Mouse (Mus musculus): ENCODE measurements around the gene Dcaf6. TPM values are rescaled to one million over a fixed set of nuclear protein-coding genes. Genes with fewer than 3 reads are reported as not detected.

The Dcaf6 gene
- polyA plus RNA-seq, 1 experiment from 2014 or later = 18.9 TPM

DNA sequence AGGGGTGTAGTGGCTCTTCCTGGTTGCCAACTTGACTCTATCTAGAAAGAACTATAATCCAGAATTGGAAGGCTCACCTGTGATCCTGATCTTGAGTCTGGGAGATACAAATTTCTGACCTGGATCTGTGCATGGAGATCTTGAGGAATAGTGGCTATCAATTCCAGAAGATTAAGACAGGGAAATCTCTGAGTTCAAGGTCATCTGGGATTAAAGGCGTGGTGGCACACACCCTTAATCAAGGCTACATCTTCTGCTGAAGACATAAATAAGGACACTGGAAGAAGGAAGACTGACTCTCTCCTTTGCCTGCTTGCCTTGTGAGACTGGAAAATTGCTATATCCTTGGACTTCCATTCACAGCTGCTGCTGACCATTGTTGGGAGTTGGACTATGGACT, 164.8 kb downstream of the Dcaf6 start, which contains the start of gene Gpr161:
Gpr161 (plus strand) TSS at position 301 of the 400 bp plus-strand sequence.
- Histone ChIP-seq H3K27ac (ENCODE audit: low read length) (no peak within 1 kb of the TSS), H3K4me2 (ENCODE audit: low read depth, low read length) (no peak within 1 kb of the TSS), H3K9me3 (ENCODE audit: control insufficient read depth, low read length) (no peaks in the 10 kb centered on the region), H3K9ac (ENCODE audit: low read length) (no peak within 1 kb of the TSS), H3K27me3 (ENCODE audit: control insufficient read depth, insufficient read depth, low read depth, low read length) (no peaks in the 10 kb centered on the region), H3K36me3 (ENCODE audit: control insufficient read depth, insufficient read depth, low read length) (no peaks in the 10 kb centered on the region), H3K4me1 (replicated peaks; ENCODE audit: control insufficient read depth, insufficient read depth, low read length) (no peaks in the 10 kb centered on the region), H3K4me3 (ENCODE audit: low read length) (no peak within 1 kb of the TSS)
- no peak for ATAC-seq (ENCODE audit: low read depth)
- WGBS = 79% methylated on average over 1 of the region's 1 CpGs

DNA sequence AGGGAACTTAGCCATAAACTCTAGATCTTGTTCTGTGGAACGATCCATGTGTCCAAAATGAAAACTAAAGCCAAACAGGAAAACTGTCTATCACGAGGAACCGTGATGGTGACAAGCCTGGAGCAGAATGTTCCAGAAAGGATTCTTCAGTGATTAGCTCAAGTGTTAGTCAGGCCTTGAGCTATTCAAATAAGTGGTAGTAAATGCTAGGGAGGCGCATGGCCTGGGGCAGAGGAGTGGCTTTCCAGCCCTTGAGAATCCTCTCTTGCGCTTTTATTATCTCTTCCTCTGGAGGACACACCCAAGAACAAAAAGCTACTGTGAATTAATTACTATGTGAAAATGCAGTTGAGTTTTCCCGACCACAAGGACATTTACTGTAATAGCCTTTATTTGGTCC, 168.7 kb downstream of the Dcaf6 start:
- no peaks in the 10 kb centered on the region for H3K9me3 ChIP-seq (ENCODE audit: control insufficient read depth, low read length)
- H3K9ac ChIP-seq (ENCODE audit: low read length) = no peak overlapping the region
- no peaks in the 10 kb centered on the region for H3K4me1 ChIP-seq (replicated peaks; ENCODE audit: control insufficient read depth, insufficient read depth, low read length)
- no peak overlapping the region for H3K4me3 ChIP-seq (ENCODE audit: low read length)
- WGBS = 81% methylated on average over 6 of the region's 6 CpGs
- no peaks in the 10 kb centered on the region for H3K27me3 ChIP-seq (ENCODE audit: control insufficient read depth, insufficient read depth, low read depth, low read length)
- H3K4me2 ChIP-seq (ENCODE audit: low read depth, low read length) = no peak overlapping the region
- ATAC-seq (ENCODE audit: low read depth) = no peak
- H3K36me3 ChIP-seq (ENCODE audit: control insufficient read depth, insufficient read depth, low read length) = no peaks in the 10 kb centered on the region
- no peak overlapping the region for H3K27ac ChIP-seq (ENCODE audit: low read length)

DNA sequence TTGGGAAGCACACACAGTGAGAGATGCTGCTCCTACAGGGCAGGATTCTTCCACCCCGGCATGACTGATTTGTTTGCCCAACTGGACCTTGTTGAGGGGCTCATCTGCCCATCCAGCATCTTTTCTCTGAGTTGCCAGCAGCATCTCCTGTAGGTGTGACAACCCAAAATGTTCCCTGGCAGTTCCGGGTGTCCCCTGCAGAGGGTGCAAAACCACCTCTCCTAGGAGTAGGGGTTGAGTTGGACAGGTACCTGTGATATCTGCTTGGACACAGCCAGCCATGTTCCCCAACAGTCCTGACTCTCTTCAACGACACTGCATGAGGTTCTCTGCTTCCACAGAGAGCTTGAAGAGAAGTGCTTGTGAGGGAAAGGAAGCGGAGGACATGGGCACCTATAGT, 170.4 kb downstream of the Dcaf6 start:
- ATAC-seq (ENCODE audit: low read depth) = no peak
- no peaks in the 10 kb centered on the region for H3K4me1 ChIP-seq (replicated peaks; ENCODE audit: control insufficient read depth, insufficient read depth, low read length)
- H3K9ac ChIP-seq (ENCODE audit: low read length) = no peak overlapping the region
- no peak overlapping the region for H3K27ac ChIP-seq (ENCODE audit: low read length)
- H3K27me3 ChIP-seq (ENCODE audit: control insufficient read depth, insufficient read depth, low read depth, low read length) = no peaks in the 10 kb centered on the region
- 89% methylated on average over 4 of the region's 4 CpGs for WGBS
- no peaks in the 10 kb centered on the region for H3K9me3 ChIP-seq (ENCODE audit: control insufficient read depth, low read length)
- no peak overlapping the region for H3K4me2 ChIP-seq (ENCODE audit: low read depth, low read length)
- H3K4me3 ChIP-seq (ENCODE audit: low read length) = no peak overlapping the region
- no peaks in the 10 kb centered on the region for H3K36me3 ChIP-seq (ENCODE audit: control insufficient read depth, insufficient read depth, low read length)

GRCm38 (mm10) chr1:165288165-165288564, 172.1 kb downstream of the Dcaf6 start:
- H3K9me3 ChIP-seq (ENCODE audit: control insufficient read depth, low read length) = no peaks in the 10 kb centered on the region
- WGBS = 81% methylated on average over 9 of the region's 9 CpGs
- no peaks in the 10 kb centered on the region for H3K36me3 ChIP-seq (ENCODE audit: control insufficient read depth, insufficient read depth, low read length)
- no peaks in the 10 kb centered on the region; the same call in 1 of the 2 replicates for H3K4me1 ChIP-seq (replicated peaks; ENCODE audit: control insufficient read depth, insufficient read depth, low read length)
- no peak overlapping the region for H3K4me2 ChIP-seq (ENCODE audit: low read depth, low read length)
- ATAC-seq (ENCODE audit: low read depth) = no peak
- no peaks in the 10 kb centered on the region for H3K27me3 ChIP-seq (ENCODE audit: control insufficient read depth, insufficient read depth, low read depth, low read length)
- H3K27ac ChIP-seq (ENCODE audit: low read length) = no peak overlapping the region
- H3K9ac ChIP-seq (ENCODE audit: low read length) = no peak overlapping the region
- no peak overlapping the region for H3K4me3 ChIP-seq (ENCODE audit: low read length)

GRCm38 (mm10) chr1:165284096-165284495, 176.2 kb downstream of the Dcaf6 start:
- ATAC-seq (ENCODE audit: low read depth) = no peak
- Histone ChIP-seq H3K9ac (ENCODE audit: low read length) (no peak overlapping the region), H3K27me3 (ENCODE audit: control insufficient read depth, insufficient read depth, low read depth, low read length) (no peaks in the 10 kb centered on the region), H3K4me1 (replicated peaks; ENCODE audit: control insufficient read depth, insufficient read depth, low read length) (peaks cover 11% of the 10 kb centered on the region; the same call in 1 of the 2 replicates), H3K27ac (ENCODE audit: low read length) (no peak overlapping the region), H3K4me2 (ENCODE audit: low read depth, low read length) (no peak overlapping the region), H3K36me3 (ENCODE audit: control insufficient read depth, insufficient read depth, low read length) (no peaks in the 10 kb centered on the region), H3K9me3 (ENCODE audit: control insufficient read depth, low read length) (no peaks in the 10 kb centered on the region), H3K4me3 (ENCODE audit: low read length) (no peak overlapping the region)
- 61% methylated on average over 7 of the region's 7 CpGs for WGBS

- Histone ChIP-seq H3K4me3 (ENCODE audit: low read length) (peak overlapping the region; percentile 75), H3K9me3 (ENCODE audit: control insufficient read depth, low read length) (no peaks in the 10 kb centered on the region), H3K4me2 (ENCODE audit: low read depth, low read length) (peak overlapping the region; percentile 95), H3K36me3 (ENCODE audit: control insufficient read depth, insufficient read depth, low read length) (no peaks in the 10 kb centered on the region), H3K27me3 (ENCODE audit: control insufficient read depth, insufficient read depth, low read depth, low read length) (no peaks in the 10 kb centered on the region), H3K9ac (ENCODE audit: low read length) (no peak overlapping the region), H3K4me1 (replicated peaks; ENCODE audit: control insufficient read depth, insufficient read depth, low read length) (peaks cover 11% of the 10 kb centered on the region; the same call in 1 of the 2 replicates), H3K27ac (ENCODE audit: low read length) (no peak overlapping the region)
- WGBS = 15% methylated on average over 7 of the region's 7 CpGs
- ATAC-seq (ENCODE audit: low read depth) = no peak
Measured at GRCm38 (mm10) chr1:165282967-165283345, 177.3 kb downstream of the Dcaf6 start.

- H3K4me3 ChIP-seq (ENCODE audit: low read length) = peak overlapping the region; percentile 75
- H3K27me3 ChIP-seq (ENCODE audit: control insufficient read depth, insufficient read depth, low read depth, low read length) = no peaks in the 10 kb centered on the region
- peaks cover 11% of the 10 kb centered on the region; the same call in 1 of the 2 replicates for H3K4me1 ChIP-seq (replicated peaks; ENCODE audit: control insufficient read depth, insufficient read depth, low read length)
- peak overlapping the region; percentile 95 for H3K4me2 ChIP-seq (ENCODE audit: low read depth, low read length)
- no peaks in the 10 kb centered on the region for H3K36me3 ChIP-seq (ENCODE audit: control insufficient read depth, insufficient read depth, low read length)
- peak overlapping the region; percentile 86 for H3K9ac ChIP-seq (ENCODE audit: low read length)
- H3K9me3 ChIP-seq (ENCODE audit: control insufficient read depth, low read length) = no peaks in the 10 kb centered on the region
- peak; percentile 10; the same call in 1 of the 2 replicates for ATAC-seq (ENCODE audit: low read depth)
- H3K27ac ChIP-seq (ENCODE audit: low read length) = peak overlapping the region; percentile 83
- WGBS = under 1% methylated on average over 34 of the region's 35 CpGs
Measured at GRCm38 (mm10) chr1:165282222-165282966, 177.9 kb downstream of the Dcaf6 start.

GRCm38 (mm10) chr1:165281351-165282221, 178.7 kb downstream of the Dcaf6 start:
- peak; percentile 93 for ATAC-seq (ENCODE audit: low read depth)
- Histone ChIP-seq H3K27ac (ENCODE audit: low read length) (peak overlapping the region; percentile 83), H3K4me1 (replicated peaks; ENCODE audit: control insufficient read depth, insufficient read depth, low read length) (peaks cover 11% of the 10 kb centered on the region; the same call in 1 of the 2 replicates), H3K4me3 (ENCODE audit: low read length) (peak overlapping the region; percentile 75), H3K9ac (ENCODE audit: low read length) (peak overlapping the region; percentile 86), H3K4me2 (ENCODE audit: low read depth, low read length) (peak overlapping the region; percentile 95), H3K36me3 (ENCODE audit: control insufficient read depth, insufficient read depth, low read length) (no peaks in the 10 kb centered on the region), H3K9me3 (ENCODE audit: control insufficient read depth, low read length) (no peaks in the 10 kb centered on the region), H3K27me3 (ENCODE audit: control insufficient read depth, insufficient read depth, low read depth, low read length) (no peaks in the 10 kb centered on the region)
- 2% methylated on average over 38 of the region's 71 CpGs for WGBS

DNA sequence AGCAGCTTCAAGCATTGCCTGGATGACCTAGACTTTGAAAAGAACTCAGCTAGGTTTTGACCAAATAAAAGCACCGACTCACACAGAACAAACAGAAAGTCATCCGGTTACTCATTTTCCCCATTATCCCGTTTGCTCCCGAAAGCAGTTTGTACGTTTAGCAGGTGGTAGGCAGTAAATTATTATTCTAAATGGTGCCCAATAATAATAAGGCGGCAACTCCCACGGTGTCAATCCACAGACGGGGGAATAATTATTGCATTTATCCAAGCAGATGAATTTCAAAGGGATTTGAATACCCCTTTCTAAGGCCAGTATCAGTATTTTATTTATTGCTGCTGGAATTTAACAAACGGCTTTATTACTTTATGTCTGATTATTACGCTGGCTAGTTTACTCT, 179.5 kb downstream of the Dcaf6 start:
- Histone ChIP-seq H3K4me1 (replicated peaks; ENCODE audit: control insufficient read depth, insufficient read depth, low read length) (peaks cover 11% of the 10 kb centered on the region; the same call in 1 of the 2 replicates), H3K9me3 (ENCODE audit: control insufficient read depth, low read length) (no peaks in the 10 kb centered on the region), H3K27ac (ENCODE audit: low read length) (no peak overlapping the region), H3K4me2 (ENCODE audit: low read depth, low read length) (peak overlapping the region; percentile 95), H3K36me3 (ENCODE audit: control insufficient read depth, insufficient read depth, low read length) (no peaks in the 10 kb centered on the region), H3K9ac (ENCODE audit: low read length) (no peak overlapping the region), H3K27me3 (ENCODE audit: control insufficient read depth, insufficient read depth, low read depth, low read length) (no peaks in the 10 kb centered on the region), H3K4me3 (ENCODE audit: low read length) (no peak overlapping the region; the same call in 1 of the 2 replicates)
- whole genome bisulfite sequencing = 44% methylated on average over 10 of the region's 10 CpGs
- no peak for ATAC-seq (ENCODE audit: low read depth)

All from lung, embryonic 16.5 days (tissue).